Mouse (Mus musculus) neural tube, embryonic 12.5 days (tissue): ENCODE data around the gene Olfr1079. TPM values are rescaled to one million over a fixed set of nuclear protein-coding genes. Genes with fewer than 3 reads are reported as not detected.
"Not testable (repeated sequence)": the region's sequence is repeated elsewhere in the genome, so short reads cannot be mapped to it uniquely, and the experiment has no call there.

Source experiments
- ATAC-seq: fragments of 200-750 bp; cut with Nextera tagmentation; 2 replicates; pipeline ENCODE4 v1.8.0; 2017; ENCODE audit warnings: low read depth, mild to moderate bottlenecking, moderate TSS enrichment, moderate library complexity; ENCODE audit not compliant: low FRiP score
- H3K27ac ChIP-seq: fragments of 300-500 bp; sonication (generic); 2 replicates; pipeline ENCODE4 v1.5.1; 2016
- H3K27me3 ChIP-seq: fragments of 300-500 bp; sonication (generic); replicated peaks from 2 replicates; pipeline ENCODE4 v1.6.1; 2016; ENCODE audit warnings: mild to moderate bottlenecking
- H3K36me3 ChIP-seq: fragments of 300-500 bp; sonication (generic); 2 replicates; pipeline ENCODE4 v1.6.1; 2016; ENCODE audit warnings: mild to moderate bottlenecking
- H3K4me1 ChIP-seq: fragments of 300-500 bp; sonication (generic); 2 replicates; pipeline ENCODE4 v1.6.1; 2016
- H3K4me2 ChIP-seq: fragments of 300-500 bp; sonication (generic); replicated peaks from 2 replicates; pipeline ENCODE4 v1.6.1; 2016; ENCODE audit warnings: mild to moderate bottlenecking
- H3K4me3 ChIP-seq: fragments of 300-500 bp; sonication (generic); 2 replicates; pipeline ENCODE4 v1.5.1; 2016
- H3K9ac ChIP-seq: fragments of 300-500 bp; sonication (generic); 2 replicates; pipeline ENCODE4 v1.6.1; 2016; ENCODE audit warnings: mild to moderate bottlenecking
- H3K9me3 ChIP-seq: fragments of 300-500 bp; sonication (generic); 2 replicates; pipeline ENCODE4 v1.6.1; 2016; ENCODE audit warnings: mild to moderate bottlenecking
- WGBS: fragments of 180-500 bp; shearing (Covaris S2); methylation state at CpG from one replicate; pipeline ENCODE4 v1.1.7; 2016; 5-methylcytosine and 5-hydroxymethylcytosine counted together
- polyA plus RNA-seq: library from polyadenylated mRNA; unstranded; fragments of >200 nt; fragmentation: Nextera tagmentation; extraction: Ambion mirVana; gene quantifications from 2 replicates; pipeline ENCODE4 v1.2.1, GENCODE M21; 2016

Olfr1079 gene
- not detected in 2 replicates for polyA plus RNA-seq

- no peaks in the 10 kb centered on the region for H3K36me3 ChIP-seq
- H3K9me3 ChIP-seq = no peaks in the 10 kb centered on the region
- H3K27ac ChIP-seq = no peak within 1 kb of the TSS
- no peaks in the 10 kb centered on the region for H3K27me3 ChIP-seq
- no peak within 1 kb of the TSS for H3K9ac ChIP-seq
- H3K4me1 ChIP-seq = no peaks in the 10 kb centered on the region
- no peak within 1 kb of the TSS for H3K4me3 ChIP-seq
- H3K4me2 ChIP-seq = no peak within 1 kb of the TSS
- no peak for ATAC-seq
- 77% methylated on average over 1 of the region's 1 CpGs for WGBS
Measured at GRCm38 (mm10) chr2:86542380-86542779, at the start of gene Olfr1079. Gene Olfr1079 (minus strand): TSS chr2:86542480.

- H3K27ac ChIP-seq, H3K4me3 ChIP-seq, H3K9me3 ChIP-seq, ATAC-seq, H3K4me1 ChIP-seq, H3K27me3 ChIP-seq, H3K4me2 ChIP-seq, H3K36me3 ChIP-seq, H3K9ac ChIP-seq: not testable (repeated sequence)
Measured at GRCm38 (mm10) chr2:86558135-86558534, 15.9 kb upstream of the Olfr1079 start, which contains the start of gene Olfr1080. Gene Olfr1080 (minus strand): TSS chr2:86558235.

- H3K4me2 ChIP-seq = no peak overlapping the region
- no peak for ATAC-seq
- no peak overlapping the region for H3K27ac ChIP-seq
- no peak overlapping the region for H3K9ac ChIP-seq
- no peak overlapping the region for H3K4me3 ChIP-seq
- no peaks in the 10 kb centered on the region for H3K4me1 ChIP-seq
- no peaks in the 10 kb centered on the region for H3K27me3 ChIP-seq
- 85% methylated on average over 1 of the region's 1 CpGs for WGBS
- H3K9me3 ChIP-seq = no peaks in the 10 kb centered on the region
- no peaks in the 10 kb centered on the region for H3K36me3 ChIP-seq
Measured at GRCm38 (mm10) chr2:86530991-86531390, 11.3 kb downstream of the Olfr1079 start.

GRCm38 (mm10) chr2:86508161-86508560 is 34.1 kb downstream of the Olfr1079 start, which contains the start of gene Olfr1076:
Gene Olfr1076 (plus strand): TSS chr2:86508461.
- 88% methylated on average over 1 of the region's 1 CpGs for WGBS
- H3K4me2 ChIP-seq = no peak within 1 kb of the TSS
- H3K4me1 ChIP-seq = no peaks in the 10 kb centered on the region
- H3K27ac ChIP-seq = no peak within 1 kb of the TSS
- H3K36me3 ChIP-seq = no peaks in the 10 kb centered on the region
- no peaks in the 10 kb centered on the region for H3K27me3 ChIP-seq
- H3K9ac ChIP-seq = no peak within 1 kb of the TSS
- no peak for ATAC-seq
- H3K9me3 ChIP-seq = no peaks in the 10 kb centered on the region
- no peak within 1 kb of the TSS for H3K4me3 ChIP-seq

GRCm38 (mm10) chr2:86487286-86487685 is 55.0 kb downstream of the Olfr1079 start, which contains the start of gene Olfr228:
Gene Olfr228 (minus strand): TSS chr2:86487386.
- no peak within 1 kb of the TSS for H3K4me2 ChIP-seq
- WGBS = 45% methylated on average over 1 of the region's 1 CpGs
- ATAC-seq = no peak
- no peaks in the 10 kb centered on the region for H3K9me3 ChIP-seq
- no peak within 1 kb of the TSS for H3K4me3 ChIP-seq
- no peak within 1 kb of the TSS for H3K9ac ChIP-seq
- H3K27ac ChIP-seq = no peak within 1 kb of the TSS
- H3K36me3 ChIP-seq = no peaks in the 10 kb centered on the region
- no peaks in the 10 kb centered on the region for H3K27me3 ChIP-seq
- no peaks in the 10 kb centered on the region for H3K4me1 ChIP-seq

Other genes with a start within 250 kb of the Olfr1079 start
- not detected in 2 replicates for gene Olfr1053, start 227.2 kb downstream of the Olfr1079 start, polyA plus RNA-seq
- not detected in 2 replicates for gene Olfr1054, start 207.0 kb downstream of the Olfr1079 start, polyA plus RNA-seq
- not detected in 2 replicates for gene Olfr1055, start 192.2 kb downstream of the Olfr1079 start, polyA plus RNA-seq
- not detected in 2 replicates for gene Olfr1056, start 180.0 kb downstream of the Olfr1079 start, polyA plus RNA-seq
- not detected in 2 replicates for gene Olfr1057, start 164.1 kb downstream of the Olfr1079 start, polyA plus RNA-seq
- not detected in 2 replicates for gene Olfr1058, start 153.9 kb downstream of the Olfr1079 start, polyA plus RNA-seq
- not detected in 2 replicates for gene Olfr1061, start 128.4 kb downstream of the Olfr1079 start, polyA plus RNA-seq
- gene Olfr1062, start 115.7 kb downstream of the Olfr1079 start, polyA plus RNA-seq = not detected in 2 replicates
- gene Olfr1065, start 91.9 kb downstream of the Olfr1079 start, polyA plus RNA-seq = not detected in 2 replicates
- not detected in 2 replicates for gene Olfr1066, start 86.2 kb downstream of the Olfr1079 start, polyA plus RNA-seq
- gene Olfr228, start 55.1 kb downstream of the Olfr1079 start, polyA plus RNA-seq = not detected in 2 replicates
- not detected in 2 replicates for gene Olfr1076, start 34.0 kb downstream of the Olfr1079 start, polyA plus RNA-seq
- not detected in 2 replicates for gene Olfr1080, start 15.8 kb upstream of the Olfr1079 start, polyA plus RNA-seq
- not detected in 2 replicates for gene Olfr1082, start 56.5 kb upstream of the Olfr1079 start, polyA plus RNA-seq
- gene Olfr1084, start 97.2 kb upstream of the Olfr1079 start, polyA plus RNA-seq = not detected in 2 replicates
- gene Olfr1085, start 119.5 kb upstream of the Olfr1079 start, polyA plus RNA-seq = not detected in 2 replicates
- gene Olfr1086, start 137.6 kb upstream of the Olfr1079 start, polyA plus RNA-seq = not detected in 2 replicates
- not detected in 2 replicates for gene Olfr1087, start 155.9 kb upstream of the Olfr1079 start, polyA plus RNA-seq
- gene Olfr1089, start 191.2 kb upstream of the Olfr1079 start, polyA plus RNA-seq = not detected in 2 replicates
- gene Olfr1090, start 216.5 kb upstream of the Olfr1079 start, polyA plus RNA-seq = not detected in 2 replicates
- not detected in 2 replicates for gene Olfr1093, start 240.0 kb upstream of the Olfr1079 start, polyA plus RNA-seq